Mouse (Mus musculus) subcutaneous adipose tissue, adult 2 months (tissue): ENCODE data around the gene 1700029J07Rik. TPM values are rescaled to one million over a fixed set of nuclear protein-coding genes. Genes with fewer than 3 reads are reported as not detected.

ENCODE experiments used
- polyA plus RNA-seq: library from polyadenylated mRNA; depleted of rRNA; stranded (reverse); fragments of >200 nt; gene quantifications from 2 replicates; pipeline ENCODE4 v1.2.3, GENCODE M21; 2012; ENCODE audit warnings: low replicate concordance; rRNA removed

Gene 1700029J07Rik
- 0.43 and 1.2 TPM in 2 replicates for polyA plus RNA-seq

GRCm38 (mm10) chr8:45975126-45975836, at the start of gene 1700029J07Rik, which contains the start of gene Ufsp2:
Gene 1700029J07Rik, minus strand, starts transcription at chr8:45975252.
Gene Ufsp2, plus strand, starts transcription at chr8:45975528.

GRCm38 (mm10) chr8:46005596-46005995, 30.5 kb upstream of the 1700029J07Rik start, which contains the start of gene Ankrd37:
Gene Ankrd37, minus strand, starts transcription at chr8:46005707.

GRCm38 (mm10) chr8:45999138-45999783, 24.2 kb upstream of the 1700029J07Rik start, which contains the start of gene Lrp2bp:
Gene Lrp2bp, plus strand, starts transcription at chr8:45999303.

GRCm38 (mm10) chr8:45934582-45935014, 40.5 kb downstream of the 1700029J07Rik start, which contains the start of gene Ccdc110:
Gene Ccdc110, plus strand, starts transcription at chr8:45934619.

Other genes with a start within 250 kb of the 1700029J07Rik start
- 20.4 and 306 TPM in 2 replicates for gene Pdlim3, start 89.8 kb downstream of the 1700029J07Rik start, polyA plus RNA-seq
- gene Ccdc110, start 40.6 kb downstream of the 1700029J07Rik start, polyA plus RNA-seq = not detected in 2 replicates
- gene Ufsp2, start 276 bp upstream of the 1700029J07Rik start, polyA plus RNA-seq = 21.2 and 22.4 TPM in 2 replicates
- gene Lrp2bp, start 24.1 kb upstream of the 1700029J07Rik start, polyA plus RNA-seq = 0.04 and 0.36 TPM in 2 replicates
- 1.4 and 1.6 TPM in 2 replicates for gene Ankrd37, start 30.5 kb upstream of the 1700029J07Rik start, polyA plus RNA-seq
- gene Cfap97, start 176.5 kb upstream of the 1700029J07Rik start, polyA plus RNA-seq = 5.0 and 7.4 TPM in 2 replicates
- gene Snx25, start 176.9 kb upstream of the 1700029J07Rik start, polyA plus RNA-seq = 4.6 and 4.9 TPM in 2 replicates
- gene Slc25a4, start 236.0 kb upstream of the 1700029J07Rik start, polyA plus RNA-seq = 377 and 421 TPM in 2 replicates